Mouse (Mus musculus) brain, embryonic 14.5 days (tissue): ENCODE results near the gene Dnal4.

Experiments used
- CTCF ChIP-seq: fragments of 200-500 bp; IDR thresholded peaks from 2 replicates; pipeline ENCODE4 v1.5.1; 2012; ENCODE audit warnings: inconsistent platforms, mild to moderate bottlenecking, moderate library complexity, borderline replicate concordance; ENCODE audit not compliant: insufficient read depth, insufficient read length; ENCODE audit errors: extremely low read depth
- POLR2A ChIP-seq: fragments of 200-500 bp; IDR thresholded peaks from 2 replicates; pipeline ENCODE4 v1.6.1; 2012; ENCODE audit warnings: mild to moderate bottlenecking, inconsistent platforms, borderline replicate concordance; ENCODE audit not compliant: poor library complexity, insufficient read depth, insufficient read length, severe bottlenecking; ENCODE audit errors: extremely low read depth

GRCm38 (mm10) chr15:79757118-79757517 is 20.5 kb downstream of the Dnal4 start:
- TF ChIP-seq CTCF (no peak), POLR2A (no peak)
